Mouse (Mus musculus) testis, adult 2 months (tissue): ENCODE measurements around the gene Wdr6.

Source experiments
- CTCF ChIP-seq: fragments of 200-500 bp; IDR thresholded peaks from 2 replicates; pipeline ENCODE4 v1.5.1; 2012; ENCODE audit warnings: low read depth, mild to moderate bottlenecking, inconsistent platforms, low read length, moderate library complexity; ENCODE audit not compliant: control insufficient read depth, insufficient read depth, insufficient replicate concordance
- POLR2A ChIP-seq: fragments of 200-500 bp; IDR thresholded peaks from 2 replicates; pipeline ENCODE4 v1.6.1; 2012; ENCODE audit warnings: low read depth, mild to moderate bottlenecking, inconsistent platforms, low read length, moderate library complexity; ENCODE audit not compliant: control insufficient read depth

DNA sequence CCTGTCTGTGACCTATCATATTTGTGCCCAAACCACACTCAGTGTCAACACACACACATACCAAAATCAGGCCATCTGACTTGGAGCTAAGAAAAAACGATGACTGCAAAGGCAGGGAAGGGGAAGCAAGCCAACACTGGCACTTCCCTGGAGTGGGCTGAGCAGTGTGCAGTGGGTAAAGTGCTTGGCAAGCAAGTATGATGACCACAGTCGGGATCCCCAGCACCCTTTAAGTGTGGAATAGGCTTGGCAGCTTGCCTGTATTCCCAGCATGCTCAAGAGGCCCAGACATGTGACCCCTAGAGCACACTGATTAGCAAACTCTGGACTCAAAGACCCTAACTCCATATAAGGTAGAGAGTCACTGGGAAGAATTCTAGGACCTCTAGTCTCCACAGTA is 48.0 kb upstream of the Wdr6 start:
- no peak for TF ChIP-seq CTCF
- no peak for TF ChIP-seq POLR2A
